Mouse (Mus musculus) testis, adult 2 months (tissue): ENCODE measurements around the gene Elk3.

ENCODE experiments used
- CTCF ChIP-seq: fragments of 200-500 bp; IDR thresholded peaks from 2 replicates; pipeline ENCODE4 v1.5.1; 2012; ENCODE audit warnings: low read depth, mild to moderate bottlenecking, inconsistent platforms, low read length, moderate library complexity; ENCODE audit not compliant: control insufficient read depth, insufficient read depth, insufficient replicate concordance
- POLR2A ChIP-seq: fragments of 200-500 bp; IDR thresholded peaks from 2 replicates; pipeline ENCODE4 v1.6.1; 2012; ENCODE audit warnings: low read depth, mild to moderate bottlenecking, inconsistent platforms, low read length, moderate library complexity; ENCODE audit not compliant: control insufficient read depth

DNA sequence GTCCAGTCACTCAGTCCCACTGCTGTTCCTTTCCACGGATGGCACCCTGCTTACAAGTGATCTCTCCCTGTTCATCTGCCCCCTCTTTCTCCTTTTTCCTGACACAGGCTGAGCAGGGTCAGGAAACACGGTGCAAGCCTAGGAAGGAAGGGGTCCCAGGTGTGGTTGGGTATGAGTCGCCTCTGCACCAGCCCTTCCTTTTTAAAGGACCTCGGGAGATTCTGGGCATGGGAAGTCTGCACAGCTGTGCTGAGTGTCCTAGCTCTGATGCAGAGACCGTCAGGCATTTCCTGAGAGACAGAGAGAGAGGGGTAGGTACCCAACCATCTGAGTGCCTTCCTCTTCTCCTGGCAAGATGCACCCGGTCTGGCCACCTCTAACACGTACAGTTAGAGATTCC lies 12.7 kb downstream of the Elk3 start:
- no peak for TF ChIP-seq POLR2A
- TF ChIP-seq CTCF = no peak
